In genomic region chr13:88823522-88824419, GRCm38 (mm10) we compare ENCODE assay signal across 8 mouse cellular contexts. TPM values are rescaled to one million over a fixed set of nuclear protein-coding genes. Genes with fewer than 3 reads are reported as not detected.
DNase-seq lines count a peak whose midpoint lies in the region; ATAC-seq and TF ChIP-seq lines count a peak whose summit lies in the region.

No protein-coding gene starts in this region.

- peak overlapping the region; percentile 58 for H3K4me3 ChIP-seq in heart, embryonic 12.5 days
- peak overlapping the region; percentile 99 for H3K4me3 ChIP-seq in cortical plate, adult 2 months (ENCODE audit: insufficient read depth, low read length)
- H3K4me3 ChIP-seq in hindbrain, embryonic 12.5 days, result peak overlapping the region; percentile 75
- H3K4me3 ChIP-seq in midbrain, embryonic 10.5 days, result peak overlapping the region; percentile 79
- peak overlapping the region; percentile 56 for H3K4me3 ChIP-seq in stomach, embryonic 16.5 days (replicated peaks; ENCODE audit: low read length)

- 0 out of 2 replicates have a peak, but pooled peaks have one; percentile 16 for TF ChIP-seq POLR2A in cortical plate, adult 2 months (IDR thresholded peaks at IDR 0.05; ENCODE audit: extremely low read depth, insufficient read depth, low read length)

- no peak for TF ChIP-seq CTCF in cortical plate, adult 2 months (IDR thresholded peaks at IDR 0.05; ENCODE audit: extremely low read depth, insufficient read depth, low read length)

- no peaks in the 10 kb centered on the region for H3K9me3 ChIP-seq in heart, embryonic 12.5 days (replicated peaks)
- no peaks in the 10 kb centered on the region for H3K9me3 ChIP-seq in hindbrain, embryonic 12.5 days (replicated peaks)
- H3K9me3 ChIP-seq in midbrain, embryonic 10.5 days (replicated peaks), result no peaks in the 10 kb centered on the region
- no peaks in the 10 kb centered on the region for H3K9me3 ChIP-seq in stomach, embryonic 16.5 days (replicated peaks; ENCODE audit: control insufficient read depth, low read length)

- no peak for DNase-seq in heart, adult 9 months (ENCODE audit: low spot score in 2 of 2)
- DNase-seq in left cerebral cortex, adult 9 months (ENCODE audit: low spot score in 2 of 2), result peak; percentile 35 to 67
- DNase-seq in midbrain, embryonic 10.5 days (ENCODE audit: low spot score), result peak; percentile 79
- no peak for DNase-seq in urinary bladder, postnatal 14 days (ENCODE audit: low spot score)

- H3K9ac ChIP-seq in heart, embryonic 12.5 days, result peak overlapping the region; percentile 67
- peak overlapping the region; percentile 67 for H3K9ac ChIP-seq in hindbrain, embryonic 12.5 days
- peak overlapping the region; percentile 55; the same call in 1 of the 2 replicates for H3K9ac ChIP-seq in stomach, embryonic 16.5 days (ENCODE audit: low read length)

- 0 out of 2 replicates have a peak overlapping the region, but pooled peaks have one; percentile 43 for H3K27ac ChIP-seq in heart, embryonic 12.5 days (ENCODE audit: poor library complexity, severe bottlenecking)
- H3K27ac ChIP-seq in cortical plate, adult 2 months (ENCODE audit: insufficient read depth, low read length), result peak overlapping the region; percentile 31; the same call in 1 of the 2 replicates
- peak overlapping the region; percentile 87 for H3K27ac ChIP-seq in hindbrain, embryonic 12.5 days
- H3K27ac ChIP-seq in midbrain, embryonic 10.5 days (replicated peaks), result peak overlapping the region; percentile 88
- no peak overlapping the region for H3K27ac ChIP-seq in stomach, embryonic 16.5 days (ENCODE audit: low read length)

- WGBS in heart, embryonic 12.5 days, result under 1% methylated on average over 25 of the region's 25 CpGs
- WGBS in hindbrain, embryonic 12.5 days, result under 1% methylated on average over 25 of the region's 25 CpGs
- WGBS in midbrain, embryonic 10.5 days, result under 1% methylated on average over 25 of the region's 25 CpGs
- 1% methylated on average over 25 of the region's 25 CpGs for WGBS in stomach, embryonic 16.5 days

- H3K4me2 ChIP-seq in heart, embryonic 12.5 days, result peak overlapping the region; percentile 94
- H3K4me2 ChIP-seq in hindbrain, embryonic 12.5 days (replicated peaks), result peak overlapping the region; percentile 78
- peak overlapping the region; percentile 97 for H3K4me2 ChIP-seq in stomach, embryonic 16.5 days (ENCODE audit: low read depth, low read length)

- H3K36me3 ChIP-seq in heart, embryonic 12.5 days, result no peaks in the 10 kb centered on the region
- H3K36me3 ChIP-seq in hindbrain, embryonic 12.5 days, result no peaks in the 10 kb centered on the region
- no peaks in the 10 kb centered on the region for H3K36me3 ChIP-seq in midbrain, embryonic 10.5 days
- no peaks in the 10 kb centered on the region for H3K36me3 ChIP-seq in stomach, embryonic 16.5 days (ENCODE audit: control insufficient read depth, insufficient read depth, low read length)

- no peaks in the 10 kb centered on the region for H3K27me3 ChIP-seq in heart, embryonic 12.5 days (replicated peaks)
- no peaks in the 10 kb centered on the region for H3K27me3 ChIP-seq in hindbrain, embryonic 12.5 days
- H3K27me3 ChIP-seq in midbrain, embryonic 10.5 days (ENCODE audit: low read depth, poor library complexity, severe bottlenecking), result peaks cover 23% of the 10 kb centered on the region
- H3K27me3 ChIP-seq in stomach, embryonic 16.5 days (ENCODE audit: control insufficient read depth, insufficient read depth, low read length), result no peaks in the 10 kb centered on the region

- peaks cover 11% of the 10 kb centered on the region for H3K4me1 ChIP-seq in heart, embryonic 12.5 days (replicated peaks)
- no peaks in the 10 kb centered on the region; the same call in 1 of the 2 replicates for H3K4me1 ChIP-seq in cortical plate, adult 2 months (ENCODE audit: control insufficient read depth, insufficient read depth, low read length)
- H3K4me1 ChIP-seq in hindbrain, embryonic 12.5 days, result peaks cover 16% of the 10 kb centered on the region
- H3K4me1 ChIP-seq in midbrain, embryonic 10.5 days, result peaks cover 30% of the 10 kb centered on the region
- H3K4me1 ChIP-seq in stomach, embryonic 16.5 days (ENCODE audit: control insufficient read depth, insufficient read depth, low read length), result peaks cover 5% of the 10 kb centered on the region

- ATAC-seq in heart, embryonic 12.5 days (ENCODE audit: insufficient number of reproducible peaks, low FRiP score), result peak; percentile 57; the same call in 1 of the 2 replicates
- ATAC-seq in hindbrain, embryonic 12.5 days (ENCODE audit: low FRiP score), result peak; percentile 74
- peak; percentile 51; the same call in 1 of the 2 replicates for ATAC-seq in stomach, embryonic 16.5 days (ENCODE audit: insufficient read depth, low FRiP score)

RNA-seq across cellular contexts. Expression of gene Edil3, which starts 2.5 kb away (rescaled TPM):
- polyA plus RNA-seq in heart, embryonic 12.5 days (2016; fragmentation: Nextera tagmentation; extraction: Ambion mirVana), result 15.6 and 16.5 TPM in 2 replicates
- polyA plus RNA-seq in cortical plate, adult 2 months (2012; rRNA removed), result 55.2 and 62.2 TPM in 2 replicates
- 48.4 and 55.5 TPM in 2 replicates for polyA plus RNA-seq in hindbrain, embryonic 12.5 days (2016; fragmentation: Nextera tagmentation; extraction: Ambion mirVana)
- 17.5 and 25.4 TPM in 2 replicates for polyA plus RNA-seq in midbrain, embryonic 10.5 days (2016; fragmentation: Nextera tagmentation; extraction: Ambion mirVana)
- polyA plus RNA-seq in stomach, embryonic 16.5 days (2015; fragmentation: Nextera tagmentation; extraction: Ambion mirVana), result 6.7 and 7.7 TPM in 2 replicates

Comparison
In these comparisons a context has a peak if more than half of its experiments do, and no peak if none do; other contexts are left out.
1. DNase-seq: peak in left cerebral cortex, adult 9 months (2 of 2) and midbrain, embryonic 10.5 days (single experiment); none in heart, adult 9 months (0 of 2) and urinary bladder, postnatal 14 days (single experiment).
2. Peak in every context shown above with its lines, with median percentiles within 50 percentile points of each other: ATAC-seq, H3K4me2 ChIP-seq, H3K4me3 ChIP-seq and H3K9ac ChIP-seq.